Mouse (Mus musculus): ENCODE results near the gene Hoxd8.

The Hoxd8 gene

DNA sequence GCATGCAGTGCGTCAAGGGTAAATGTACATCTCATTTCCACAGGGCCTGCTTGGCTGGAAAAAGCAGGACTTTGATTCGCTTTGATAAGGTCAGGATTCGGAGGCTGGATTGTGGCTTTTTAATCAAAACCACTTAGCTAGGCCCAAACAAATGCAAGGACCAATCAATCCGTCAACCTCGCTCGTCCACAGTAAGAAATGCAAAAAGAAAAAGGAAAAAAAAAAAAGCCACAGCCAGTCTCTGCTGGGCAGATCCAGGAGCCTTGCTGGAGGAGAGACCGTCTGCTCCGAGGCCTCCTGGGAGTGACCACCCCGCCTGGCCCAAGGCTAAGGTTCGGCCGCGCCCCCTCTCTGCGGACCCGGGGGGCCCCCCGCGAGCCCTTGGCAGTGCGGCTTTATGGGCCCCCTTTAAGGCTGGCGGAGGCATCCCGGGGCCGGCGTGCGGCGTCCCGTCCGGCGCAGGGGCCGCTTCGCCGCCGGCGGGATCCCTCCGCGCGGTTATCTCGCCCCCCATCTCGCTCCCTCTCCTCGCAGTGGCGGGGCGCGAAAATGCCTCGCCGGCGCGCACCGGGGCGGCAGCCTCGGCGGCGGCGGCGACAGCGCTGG lies at the start of gene Hoxd8:
Gene Hoxd8, plus strand, starts transcription at position 223 of the 606 bp plus-strand sequence.
- DNase-seq (ENCODE audit: low spot score in 2 of 2): no peak

DNA sequence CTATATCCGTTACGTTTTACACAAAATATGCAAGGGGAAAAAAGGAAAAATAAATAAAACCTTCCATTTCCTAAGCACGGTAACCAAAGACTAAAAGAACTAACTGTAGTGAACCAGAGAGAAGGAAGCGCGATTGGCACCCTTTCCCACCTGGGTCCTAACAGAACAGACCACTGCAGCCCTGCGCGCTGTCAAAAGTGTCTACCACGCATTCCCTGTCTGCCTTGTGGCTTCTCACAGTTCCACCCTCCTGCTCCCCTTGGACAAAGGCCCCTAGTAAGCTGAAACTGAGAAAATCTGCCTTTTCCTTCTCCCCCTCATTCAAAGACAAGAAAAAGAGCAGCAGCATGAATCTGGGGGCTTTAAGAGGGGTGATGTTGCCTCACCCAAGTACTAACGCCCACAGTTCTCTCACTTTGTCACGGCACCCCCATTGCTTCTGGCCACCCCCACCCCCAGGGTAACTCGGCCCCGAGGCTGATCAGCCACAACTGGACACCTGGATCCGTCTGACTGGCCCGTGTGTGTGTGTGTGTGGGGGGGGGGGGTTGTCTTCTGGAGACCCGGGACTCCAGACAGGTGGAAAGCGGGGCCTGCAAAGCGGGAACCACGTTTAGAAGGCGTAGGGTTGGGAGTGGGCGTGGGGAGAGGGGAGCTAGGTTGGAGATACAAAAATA lies 49.5 kb upstream of the Hoxd8 start:
- DNase-seq (ENCODE audit: low spot score in 2 of 2): no peak

DNA sequence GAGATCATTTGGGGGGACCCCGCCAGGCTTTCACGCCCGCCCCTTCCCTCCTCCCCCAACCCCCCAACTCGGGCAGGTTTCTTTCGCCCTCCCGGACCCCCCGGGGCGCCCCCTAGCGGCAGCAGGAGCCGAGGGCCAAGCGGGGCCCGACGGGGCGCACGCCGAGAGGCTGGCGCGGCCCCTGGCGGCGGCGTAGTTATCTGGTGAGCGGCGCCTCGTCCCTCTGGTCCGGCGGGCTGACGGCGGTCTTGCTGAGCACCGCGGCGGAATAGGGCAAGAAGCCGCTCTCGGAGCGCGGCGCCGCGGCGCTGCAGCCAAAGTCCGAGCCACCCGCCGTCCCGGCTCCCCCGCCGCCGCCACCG lies 49.0 kb upstream of the Hoxd8 start:
- no peak for DNase-seq (ENCODE audit: low spot score in 2 of 2)

DNA sequence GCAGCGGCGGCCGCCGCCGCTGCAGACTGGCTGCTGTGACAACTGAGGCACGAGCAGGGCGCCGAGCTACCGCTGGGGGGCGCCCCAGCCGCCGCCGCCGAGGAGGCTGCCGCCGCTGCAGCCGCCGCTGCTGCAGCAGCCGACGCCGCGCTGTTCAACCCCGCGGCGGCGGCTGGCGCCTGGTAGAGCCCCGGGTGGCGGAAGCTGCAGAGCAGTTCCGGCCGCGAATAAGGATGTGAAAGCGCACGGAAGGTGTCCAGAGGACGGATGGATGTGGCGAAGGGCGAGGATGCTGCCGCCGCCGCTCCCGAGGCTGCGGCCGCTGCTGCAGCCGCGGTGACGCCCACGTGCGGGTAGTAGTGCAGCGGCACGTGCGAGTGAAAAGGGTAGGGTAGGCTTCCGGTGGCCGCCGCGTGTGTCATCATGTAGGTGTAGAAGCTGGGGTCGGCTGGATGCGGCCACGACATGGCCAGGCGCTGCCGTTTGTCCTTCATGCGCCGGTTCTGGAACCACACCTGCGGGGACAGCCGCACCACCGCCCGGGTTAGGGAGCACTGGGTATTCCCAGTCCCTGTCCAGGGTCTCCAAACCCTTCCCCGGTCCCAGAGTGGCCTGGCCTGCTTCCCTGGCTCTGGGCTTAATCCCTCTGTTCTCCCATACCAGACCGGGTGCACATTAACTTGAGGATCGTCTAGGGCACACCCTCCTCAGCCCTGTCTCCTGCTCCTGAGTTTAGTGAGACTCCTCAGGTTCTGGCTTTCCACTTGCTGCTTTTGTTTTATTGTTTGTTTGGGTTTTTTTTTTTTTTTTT lies 48.4 kb upstream of the Hoxd8 start:
- no peak for DNase-seq (ENCODE audit: low spot score in 2 of 2)

DNA sequence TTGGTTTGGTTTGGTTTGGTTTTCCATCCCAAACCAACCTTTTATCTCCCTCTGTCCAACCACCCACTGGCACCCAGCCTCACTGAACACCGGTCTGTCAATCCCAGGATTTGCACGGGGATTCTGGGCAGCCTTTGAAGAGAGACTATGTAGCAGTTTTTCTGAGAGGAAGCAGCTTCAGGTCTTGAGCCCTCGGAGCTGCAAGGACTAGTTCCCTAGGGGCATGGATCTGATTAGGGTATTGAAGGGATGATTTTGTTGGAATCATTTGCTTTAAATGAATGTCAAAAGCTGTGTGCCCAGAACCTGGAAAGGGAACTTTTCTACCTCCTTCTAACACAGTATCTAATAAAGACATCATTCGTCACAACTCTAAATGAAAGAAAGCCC lies 47.8 kb upstream of the Hoxd8 start:
- no peak for DNase-seq (ENCODE audit: low spot score in 2 of 2)

DNA sequence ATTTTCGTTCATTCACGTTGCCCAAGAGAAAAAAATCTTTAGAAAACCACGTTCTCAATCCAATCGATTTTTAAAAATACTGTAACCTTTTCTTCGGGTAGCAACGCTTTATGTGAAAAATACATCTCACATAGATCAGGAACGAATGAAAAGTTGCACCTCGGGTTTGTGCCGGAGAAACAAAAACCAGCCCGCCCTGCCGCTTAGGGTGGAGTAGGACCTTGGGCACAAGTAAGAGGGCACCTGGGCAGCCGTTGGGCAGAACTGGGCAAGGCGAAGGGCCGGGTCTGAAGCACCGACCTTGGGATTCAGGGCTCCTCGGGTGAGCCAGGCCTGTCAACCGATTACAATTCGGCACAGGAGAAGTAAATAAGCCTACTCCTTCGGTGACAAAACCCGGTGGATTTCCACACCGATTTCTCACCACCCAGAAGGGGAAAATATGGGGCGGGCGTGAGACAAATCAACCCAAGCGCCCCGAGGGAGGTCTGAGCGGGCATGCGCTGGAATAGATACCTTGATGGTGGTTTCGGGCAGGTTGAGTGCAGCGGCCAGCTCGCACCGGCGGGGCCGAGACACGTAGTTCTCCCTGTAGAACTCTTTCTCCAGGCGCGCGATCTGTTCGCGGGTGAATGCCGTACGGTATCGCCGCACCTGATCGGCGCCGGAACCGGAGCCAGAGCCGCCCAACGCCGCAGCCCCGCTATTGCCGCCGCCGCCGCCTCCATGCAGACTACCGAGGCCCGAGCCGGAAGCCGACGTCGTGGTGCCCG lies 47.0 kb upstream of the Hoxd8 start:
- no peak for DNase-seq (ENCODE audit: low spot score in 2 of 2)

DNA sequence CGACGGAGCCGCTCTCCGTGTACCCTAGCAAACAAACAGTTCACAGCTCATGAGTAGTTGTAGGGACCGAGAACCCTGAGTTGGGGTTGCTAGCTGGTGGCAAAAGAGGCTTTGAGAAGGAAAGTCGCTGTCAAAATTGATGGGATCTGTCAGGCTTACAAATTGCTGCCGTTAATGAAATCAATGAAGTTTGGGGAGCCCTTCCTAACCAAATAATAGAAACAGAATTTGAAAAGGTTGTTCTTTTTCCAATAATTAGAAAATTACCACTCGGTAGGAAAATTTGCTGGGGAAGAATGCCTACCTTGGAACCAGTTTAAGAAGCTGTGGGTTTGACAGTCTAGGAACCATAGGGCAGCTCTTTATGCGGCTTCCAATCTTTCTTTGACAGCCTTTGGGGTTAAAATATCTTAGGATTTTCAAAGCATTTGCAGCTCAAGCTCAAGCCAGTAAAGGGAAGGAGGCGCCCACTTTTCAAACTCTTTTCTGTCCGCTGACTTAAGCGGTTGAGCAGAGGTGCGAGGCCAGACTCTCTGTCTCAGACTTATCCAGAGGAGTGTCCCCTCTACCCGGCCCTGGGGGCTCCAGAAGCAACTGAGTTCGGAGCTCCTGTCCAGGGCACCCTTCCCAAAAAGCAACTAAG lies 46.3 kb upstream of the Hoxd8 start:
- no peak for DNase-seq (ENCODE audit: low spot score in 2 of 2)

DNA sequence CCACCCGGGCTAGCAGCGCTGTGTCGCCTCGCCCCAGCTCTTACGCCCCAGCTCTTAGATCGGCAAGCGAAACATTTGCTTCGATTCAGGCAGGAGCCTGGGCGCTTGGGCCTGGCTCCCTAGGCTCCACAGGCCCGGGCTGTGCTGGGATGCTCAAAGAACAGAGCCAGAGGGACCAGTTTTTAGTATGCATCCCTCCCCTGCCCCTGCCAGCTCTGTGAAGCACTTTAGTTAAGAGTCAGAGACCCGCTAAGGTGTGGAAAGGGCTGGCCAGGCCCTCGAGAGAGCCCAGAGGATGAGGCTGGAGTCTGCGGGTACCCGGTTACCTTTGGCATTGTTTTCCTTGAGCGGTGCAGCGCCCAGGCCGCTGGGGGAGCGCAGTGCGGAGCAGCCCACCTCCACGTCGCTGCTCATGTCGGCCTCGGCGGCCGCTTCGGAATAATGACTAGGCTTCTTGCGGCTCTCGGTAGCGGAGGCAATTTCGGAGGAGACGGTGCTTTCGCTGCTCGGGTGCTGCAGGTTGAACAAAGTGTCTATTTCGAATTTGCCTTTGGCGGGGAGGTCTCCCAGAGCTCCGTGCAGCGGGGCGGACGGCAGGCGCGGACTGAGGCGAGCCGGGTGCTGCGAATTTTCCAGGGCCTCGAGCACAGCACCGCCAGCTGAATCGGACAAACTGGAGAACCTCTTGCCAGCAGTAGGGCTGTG lies 45.6 kb upstream of the Hoxd8 start:
- no peak for DNase-seq (ENCODE audit: low spot score in 2 of 2)

DNA sequence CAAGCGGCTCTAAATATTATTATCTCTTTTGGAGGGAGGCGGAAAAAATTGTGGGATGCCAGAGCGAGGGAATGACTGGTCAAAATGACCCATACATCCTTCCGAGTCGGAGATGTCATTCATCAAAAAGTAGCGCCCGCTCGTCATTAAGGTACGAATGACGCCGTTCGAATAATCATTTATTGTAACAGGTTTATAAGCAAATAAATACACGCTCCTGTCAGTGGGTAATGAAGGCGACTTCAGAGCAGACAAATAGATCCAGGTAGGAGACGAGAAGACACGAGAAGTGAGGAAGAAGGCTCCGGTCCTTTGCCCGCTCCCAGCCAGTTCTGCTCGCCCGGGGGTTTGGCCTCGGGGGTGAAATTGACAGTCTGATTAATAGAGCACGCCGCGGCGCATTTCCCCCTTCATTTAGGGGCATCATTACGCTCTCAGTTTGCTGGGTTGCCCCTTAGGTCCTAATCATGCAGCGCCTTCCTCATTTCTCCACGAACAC lies 44.9 kb upstream of the Hoxd8 start, which contains the start of gene Evx2:
Gene Evx2, minus strand, starts transcription at position 51 of the 499 bp plus-strand sequence.
- no peak for DNase-seq (ENCODE audit: low spot score in 2 of 2)

DNA sequence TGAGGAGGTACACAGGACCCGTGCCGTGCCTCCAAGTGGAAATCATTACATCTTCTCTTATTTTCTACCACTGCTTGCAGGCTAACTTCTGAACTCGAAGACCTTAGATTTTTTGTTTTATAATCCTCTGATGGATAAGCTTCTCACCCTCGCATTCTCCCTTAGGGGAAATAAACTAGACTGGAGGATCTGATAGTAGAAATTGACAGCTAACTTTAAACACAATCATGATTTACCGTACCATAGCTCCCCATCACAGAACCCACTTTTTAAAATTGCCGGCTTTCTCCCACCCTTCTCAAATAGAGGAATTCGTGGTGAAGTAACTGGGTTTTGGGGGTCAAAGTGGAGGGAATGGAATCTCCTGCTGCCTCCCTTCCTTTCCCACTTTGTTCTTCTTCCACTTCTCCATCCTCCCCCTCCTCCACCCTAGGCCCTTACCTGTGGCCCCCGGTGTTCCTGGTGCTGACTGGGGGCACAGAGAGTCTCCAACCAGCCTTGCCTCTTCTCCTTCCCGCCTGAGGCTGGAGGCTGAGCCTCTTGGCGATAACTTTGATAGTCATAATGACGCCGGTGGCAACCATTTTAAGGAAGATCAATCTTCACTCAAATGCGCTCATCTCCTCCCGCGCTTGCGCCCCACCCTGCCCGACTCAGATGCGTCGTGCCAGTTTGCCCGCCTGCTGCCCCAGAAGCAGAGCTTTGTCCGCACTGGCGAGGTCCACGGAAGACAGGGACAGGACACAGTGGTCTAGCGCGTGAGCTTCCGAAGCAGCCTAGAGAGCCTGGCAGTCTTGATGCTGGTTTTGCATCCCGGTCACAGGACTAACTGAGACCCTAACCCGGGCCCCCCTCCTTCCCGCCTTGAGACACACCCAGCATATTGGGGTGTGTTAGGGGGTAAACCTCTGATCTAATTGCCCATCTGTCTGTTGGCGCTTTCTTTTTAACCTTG lies 43.7 kb upstream of the Hoxd8 start:
- no peak for DNase-seq (ENCODE audit: low spot score in 2 of 2)

DNA sequence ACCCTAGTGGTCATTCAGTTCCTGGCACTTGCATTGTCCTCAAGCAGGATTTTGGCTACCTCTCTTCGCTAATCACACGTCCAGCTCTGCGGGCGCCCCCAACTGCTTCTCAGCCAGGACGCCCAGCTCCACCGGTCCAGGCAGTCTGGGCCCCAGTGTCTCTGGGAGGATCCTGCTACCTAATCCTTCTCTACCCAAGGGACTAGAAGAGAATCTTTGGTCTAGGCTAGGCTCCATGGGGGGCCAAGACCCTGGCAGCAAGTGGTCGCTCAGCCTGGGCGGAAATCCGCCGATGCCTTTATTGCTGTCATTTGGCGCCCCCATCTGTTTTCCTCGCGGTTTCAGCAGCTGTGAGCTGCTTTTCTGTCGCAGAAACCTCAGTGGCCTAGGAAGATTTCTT lies 42.7 kb upstream of the Hoxd8 start:
- peak in 1 of 2 experiments; percentile 42 for DNase-seq (ENCODE audit: low spot score in 2 of 2)

DNA sequence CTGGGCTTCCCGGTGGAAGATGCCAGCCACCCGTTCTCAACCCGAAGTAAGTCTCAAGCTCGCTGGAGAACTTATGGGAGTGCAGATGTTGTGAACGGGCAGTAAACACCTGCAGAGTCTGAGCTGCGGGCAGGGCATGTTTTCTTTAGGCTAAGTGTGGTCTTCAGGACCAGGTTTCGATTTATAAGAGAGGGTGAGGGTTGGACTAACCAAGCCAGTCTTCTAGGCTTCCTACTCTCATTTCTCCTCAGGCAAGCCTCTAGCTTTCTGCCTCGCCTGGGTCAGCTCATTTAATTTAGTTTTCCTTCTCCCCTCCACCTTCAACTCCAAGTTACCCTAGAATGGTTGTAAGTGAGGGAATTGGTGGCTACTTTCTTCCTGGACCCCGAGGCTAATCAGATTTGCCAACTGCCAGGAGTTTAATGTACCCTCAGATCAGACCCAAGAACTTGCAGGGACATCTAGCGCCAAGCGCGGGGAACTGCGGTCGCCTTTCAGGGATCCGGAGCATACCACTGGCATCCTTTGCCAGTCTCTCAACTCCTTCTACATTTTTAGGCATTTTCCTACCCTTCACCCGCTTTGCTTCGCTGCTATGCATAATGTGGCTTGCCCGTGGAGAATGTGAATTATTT lies 41.0 kb upstream of the Hoxd8 start:
- peak in 1 of 2 experiments; percentile 63 for DNase-seq (ENCODE audit: low spot score in 2 of 2)

DNA sequence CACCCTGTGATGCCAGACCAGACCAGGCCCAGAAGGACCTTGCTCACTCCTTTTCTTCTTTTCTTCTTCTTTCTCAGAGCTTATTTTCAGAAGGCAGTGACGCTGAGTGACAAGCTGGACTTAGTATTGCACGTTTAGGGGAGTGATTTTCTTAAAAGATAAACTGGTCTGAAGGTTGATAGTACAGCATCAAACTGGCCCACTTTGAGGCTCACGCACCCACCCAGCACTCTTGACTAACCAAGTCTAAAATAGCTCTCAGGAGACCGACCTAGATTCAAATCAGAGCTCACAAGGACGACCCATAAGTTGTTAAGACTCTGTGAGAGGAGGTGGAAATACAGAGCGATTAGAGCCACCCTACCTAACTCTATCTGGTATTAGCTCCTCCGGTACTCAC lies 38.0 kb upstream of the Hoxd8 start:
- DNase-seq (ENCODE audit: low spot score in 2 of 2): no peak

DNA sequence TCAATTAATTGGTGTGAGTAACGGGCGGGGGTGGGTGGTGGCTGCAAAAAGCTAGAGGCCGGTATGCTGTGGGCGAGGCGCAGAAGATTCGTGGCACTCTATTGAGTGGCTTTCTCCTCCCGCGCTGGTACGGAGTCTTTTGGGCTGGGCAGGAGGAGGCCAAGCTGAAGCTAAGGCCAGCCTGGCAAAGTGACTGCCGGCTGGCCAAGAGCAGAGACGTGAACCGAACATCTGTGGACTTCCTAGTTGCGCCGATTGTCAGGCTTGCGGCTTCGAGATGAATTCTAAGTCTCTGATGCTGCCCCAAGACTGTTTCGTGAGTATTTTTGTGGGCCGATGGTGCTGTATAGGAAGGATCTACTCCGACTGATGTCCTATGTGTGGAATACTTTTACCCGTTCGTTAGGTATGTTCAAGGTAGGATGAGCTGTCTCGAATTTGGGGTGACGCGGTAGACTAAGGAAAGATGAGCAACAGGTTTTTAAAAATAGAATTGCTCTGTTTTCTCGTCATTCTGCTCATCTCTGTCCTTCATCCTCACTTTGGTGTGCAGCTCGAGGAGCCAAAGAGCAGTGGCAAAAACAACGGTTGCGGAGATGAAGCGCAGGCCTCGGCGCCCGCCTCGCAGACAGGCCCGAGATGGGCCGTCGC lies 37.1 kb upstream of the Hoxd8 start:
- DNase-seq (ENCODE audit: low spot score in 2 of 2): no peak

DNA sequence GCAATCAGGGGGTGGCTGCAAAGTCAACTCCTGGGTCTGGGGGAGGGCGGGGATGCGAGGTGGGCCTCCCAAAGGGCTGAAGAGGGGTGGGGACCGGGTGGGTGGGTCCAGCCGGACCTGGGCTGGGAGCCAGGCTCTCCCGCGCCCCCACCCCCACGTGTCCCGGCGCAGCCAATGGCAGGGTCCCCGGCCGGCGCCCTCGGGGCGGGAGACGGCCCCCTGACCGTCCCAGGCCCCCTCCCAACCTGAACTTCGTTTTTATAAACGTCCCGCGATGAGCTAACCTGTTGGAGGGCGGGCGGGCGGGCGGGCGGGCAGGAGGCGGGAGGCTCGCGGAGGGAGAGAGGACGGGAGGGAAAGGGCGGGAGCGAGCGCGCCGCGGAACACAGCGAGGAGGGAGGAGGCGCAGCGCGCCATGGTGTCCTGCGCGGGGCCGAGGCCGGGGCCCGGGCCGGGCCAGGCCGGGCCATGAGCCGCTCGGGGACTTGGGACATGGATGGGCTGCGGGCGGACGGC lies 36.5 kb upstream of the Hoxd8 start, which contains the start of gene Hoxd13:
Gene Hoxd13, plus strand, starts transcription at position 469 of the 516 bp plus-strand sequence.
- no peak for DNase-seq (ENCODE audit: low spot score in 2 of 2)

DNA sequence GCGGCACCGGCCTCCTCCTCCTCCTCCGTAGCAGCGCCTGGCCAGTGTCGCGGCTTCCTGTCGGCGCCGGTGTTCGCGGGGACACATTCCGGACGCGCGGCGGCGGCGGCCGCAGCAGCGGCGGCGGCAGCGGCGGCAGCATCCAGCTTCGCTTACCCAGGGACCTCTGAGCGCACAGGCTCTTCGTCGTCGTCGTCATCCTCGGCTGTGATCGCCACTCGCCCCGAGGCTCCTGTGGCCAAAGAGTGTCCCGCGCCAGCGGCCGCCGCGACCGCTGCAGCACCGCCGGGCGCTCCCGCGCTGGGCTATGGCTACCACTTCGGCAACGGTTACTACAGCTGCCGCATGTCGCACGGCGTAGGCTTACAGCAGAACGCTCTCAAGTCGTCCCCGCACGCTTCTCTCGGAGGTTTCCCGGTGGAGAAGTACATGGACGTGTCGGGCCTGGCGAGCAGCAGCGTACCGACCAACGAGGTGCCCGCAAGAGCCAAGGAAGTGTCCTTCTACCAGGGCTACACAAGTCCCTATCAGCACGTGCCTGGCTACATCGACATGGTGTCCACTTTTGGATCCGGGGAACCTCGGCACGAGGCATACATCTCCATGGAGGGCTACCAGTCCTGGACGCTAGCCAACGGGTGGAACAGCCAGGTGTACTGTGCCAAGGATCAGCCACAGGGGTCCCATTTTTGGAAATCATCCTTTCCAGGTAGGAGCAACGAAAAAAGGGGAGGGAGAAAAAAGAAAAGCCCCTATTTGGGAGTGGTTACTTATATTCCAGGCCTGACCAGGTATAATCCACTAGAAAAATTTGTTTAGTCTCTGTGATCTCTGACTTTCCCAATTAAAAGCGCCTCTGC lies 35.8 kb upstream of the Hoxd8 start:
- no peak for DNase-seq (ENCODE audit: low spot score in 2 of 2)

DNA sequence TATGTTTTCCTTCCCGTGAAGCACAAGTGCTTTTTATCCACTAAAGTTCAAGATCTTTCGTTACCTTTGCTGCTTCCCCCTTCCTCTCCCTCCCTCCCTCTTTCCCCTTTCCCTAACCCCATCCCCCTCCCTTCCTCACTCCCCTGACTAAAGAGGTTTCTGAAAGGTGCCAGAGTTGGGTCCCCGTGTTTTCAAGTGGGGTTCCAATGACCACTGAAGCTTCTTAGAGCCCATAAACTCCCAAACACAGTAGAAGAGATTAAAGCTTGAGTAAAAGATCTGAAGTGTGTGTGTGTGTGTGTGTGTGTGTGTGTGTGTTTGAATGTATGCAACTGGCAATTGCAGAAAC lies 35.2 kb upstream of the Hoxd8 start:
- no peak for DNase-seq (ENCODE audit: low spot score in 2 of 2)

All from frontal cortex, postnatal 10 days (tissue).